Mouse (Mus musculus) megakaryocyte, embryonic 14.5 days (primary cell): Measurements from ENCODE around the gene Atp5g3.

ENCODE experiments used
- FLI1 ChIP-seq: IDR thresholded peaks from 2 replicates; pipeline ENCODE4 v1.6.1; 2012; ENCODE audit warnings: low read length, inconsistent platforms, mixed read lengths
- GATA1 ChIP-seq: IDR thresholded peaks from 3 replicates; pipeline ENCODE4 v1.6.1; 2012; ENCODE audit warnings: mixed read lengths, low read length, inconsistent platforms, borderline replicate concordance

GRCm38 (mm10) chr2:73867764-73868487 lies 43.2 kb downstream of the Atp5g3 start:
- TF ChIP-seq GATA1 (no peak), FLI1 (no peak)
